In the genomic region with DNA sequence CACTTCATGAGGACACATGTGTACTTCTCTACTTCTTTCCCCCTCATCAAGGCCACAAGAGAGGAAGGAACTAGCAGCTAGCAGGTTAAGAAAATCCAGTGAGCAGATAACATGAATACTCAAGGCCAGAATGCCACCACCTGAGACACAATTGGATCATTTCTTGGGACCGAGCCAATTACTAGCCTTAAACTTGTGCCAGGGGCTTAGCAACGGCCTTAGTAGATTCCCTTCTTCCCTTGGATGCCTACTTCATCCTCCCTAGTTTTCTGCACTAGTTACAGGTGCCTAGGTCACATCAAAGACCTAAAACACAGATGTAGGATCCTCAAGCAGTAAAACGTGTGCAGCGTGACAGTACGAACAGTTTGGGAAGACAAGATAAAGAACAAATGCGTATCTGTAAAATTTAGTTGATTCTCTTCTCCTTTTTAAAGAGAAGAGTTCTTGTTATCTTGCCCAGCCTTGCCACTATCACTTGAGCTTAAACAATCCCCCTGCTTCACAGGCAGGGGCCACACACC, we compare ENCODE assay signal across 24 mouse cellular contexts. TPM values are rescaled to one million over a fixed set of nuclear protein-coding genes. Genes with fewer than 3 reads are reported as not detected.
DNase-seq lines count a peak whose midpoint lies in the region; ATAC-seq and TF ChIP-seq lines count a peak whose summit lies in the region.
"Had no signal": no experiment of that assay in that cellular context is flagged by ENCODE, and none has a peak within 500 bp of the region (broad histone marks: within the 10 kb centered on the region; RNA-seq: fewer than 3 reads in every experiment).

No protein-coding gene starts in this region.

- TF ChIP-seq RAD21 in MEL (IDR thresholded peaks at IDR 0.05; ENCODE audit: low read depth, low read length), result no peak

- H3K9me3 ChIP-seq in MEL (replicated peaks; ENCODE audit: insufficient read depth, low read length), result no peaks in the 10 kb centered on the region
- H3K9me3 ChIP-seq in liver, embryonic 16.5 days (replicated peaks; ENCODE audit: control insufficient read depth, low read length), result no peaks in the 10 kb centered on the region
- H3K9me3 ChIP-seq: embryonic facial prominence, embryonic 10.5 days; forebrain, embryonic 10.5 days; hindbrain, embryonic 12.5 days; limb, embryonic 10.5 days; midbrain, embryonic 13.5 days had no signal

- H3K36me3 ChIP-seq in MEL (ENCODE audit: control insufficient read depth in 1 of 2, insufficient read depth in 2 of 2, low read length in 2 of 2), result peaks cover 0 to 27% of the 10 kb centered on the region in 2 experiments; a peak in 2 of 4 replicates
- H3K36me3 ChIP-seq in liver, embryonic 16.5 days (ENCODE audit: control insufficient read depth, insufficient read depth), result peaks cover 32% of the 10 kb centered on the region
- H3K36me3 ChIP-seq: forebrain, embryonic 10.5 days; hindbrain, embryonic 12.5 days; limb, embryonic 10.5 days; midbrain, embryonic 13.5 days had no signal

- peak overlapping the region; percentile 43; the same call in 1 of the 2 replicates for H3K9ac ChIP-seq in MEL (ENCODE audit: control insufficient read depth, low read depth, low read length, poor library complexity, severe bottlenecking)
- peak overlapping the region; percentile 29; the same call in 1 of the 2 replicates for H3K9ac ChIP-seq in liver, embryonic 16.5 days (ENCODE audit: low read depth, low read length)
- H3K9ac ChIP-seq: forebrain, postnatal 0 days; hindbrain, embryonic 12.5 days; midbrain, embryonic 13.5 days had no signal

- peak; percentile 64 for DNase-seq in heart, adult 11 months
- DNase-seq in heart, adult 8-10 months (ENCODE audit: low spot score), result no peak
- DNase-seq in MEL (ENCODE audit: low read depth, low spot score) (peak; percentile 85), liver (peak; percentile 49)
- DNase-seq in embryo, embryonic 11 days, result no peak
- no peak for DNase-seq in gastrocnemius, postnatal 25 days
- DNase-seq: adrenal gland, postnatal 14 days; cerebellum, adult 11-12 months; forebrain, postnatal 0 days; gastrocnemius, postnatal 36 days; heart, postnatal 10 days; kidney, adult 8-10 months; kidney, postnatal 14 days; thymus, adult 2 months; thymus, postnatal 4 days had no signal

- H3K4me3 ChIP-seq in MEL (ENCODE audit: control insufficient read depth in 1 of 2, insufficient read depth in 1 of 2, low read depth in 2 of 2, low read length in 2 of 2), result no peak overlapping the region; a peak in 1 of 4 replicates
- H3K4me3 ChIP-seq in liver, embryonic 16.5 days (ENCODE audit: low read depth, low read length), result no peak overlapping the region
- H3K4me3 ChIP-seq: embryonic facial prominence, embryonic 10.5 days; forebrain, embryonic 10.5 days; hindbrain, embryonic 12.5 days; limb, embryonic 10.5 days; midbrain, embryonic 13.5 days had no signal

- peak; percentile 71 to 73 for TF ChIP-seq EP300 in MEL (IDR thresholded peaks at IDR 0.05; ENCODE audit: low read depth in 1 of 2, low read length in 2 of 2)

- TF ChIP-seq POLR2A in MEL (IDR thresholded peaks at IDR 0.05; ENCODE audit: control insufficient read depth in 1 of 2, insufficient read depth in 1 of 2, low read depth in 1 of 2, low read length in 2 of 2, poor library complexity in 1 of 2), result no peak

- no peaks in the 10 kb centered on the region for H3K27me3 ChIP-seq in MEL (ENCODE audit: control insufficient read depth in 1 of 2, insufficient read depth in 2 of 2, low read length in 2 of 2)
- H3K27me3 ChIP-seq in liver, embryonic 16.5 days (ENCODE audit: control insufficient read depth, insufficient read depth, low read depth, low read length), result no peaks in the 10 kb centered on the region
- H3K27me3 ChIP-seq: hindbrain, embryonic 12.5 days; midbrain, embryonic 13.5 days had no signal

- peaks cover 9 to 25% of the 10 kb centered on the region in 2 experiments; a peak in 3 of 4 replicates for H3K4me1 ChIP-seq in MEL (ENCODE audit: control insufficient read depth in 1 of 2, insufficient read depth in 2 of 2, low read length in 2 of 2)
- peaks cover 45% of the 10 kb centered on the region for H3K4me1 ChIP-seq in liver, embryonic 16.5 days (ENCODE audit: control insufficient read depth, low read depth, low read length)
- H3K4me1 ChIP-seq: embryonic facial prominence, embryonic 10.5 days; forebrain, embryonic 10.5 days; hindbrain, embryonic 12.5 days; midbrain, embryonic 13.5 days had no signal

- TF ChIP-seq CTCF in MEL (IDR thresholded peaks at IDR 0.05 in 2 of 3, conservative IDR thresholded peaks at IDR 0.05 in 1 of 3; ENCODE audit: control insufficient read depth in 1 of 3, insufficient read depth in 1 of 3, low read depth in 2 of 3, low read length in 3 of 3, poor library complexity in 1 of 3, severe bottlenecking in 1 of 3), result no peak

- peak; percentile 5 for ATAC-seq in liver, embryonic 16.5 days (ENCODE audit: low read depth)
- no peak for ATAC-seq in erythroid progenitor cell, adult 5-6 weeks (replicated peaks; ENCODE audit: low FRiP score, poor library complexity, severe bottlenecking)
- ATAC-seq: forebrain, postnatal 0 days; lung, postnatal 0 days; midbrain, embryonic 13.5 days had no signal

- H3K27ac ChIP-seq in MEL (ENCODE audit: control insufficient read depth, low read depth, low read length), result peak overlapping the region; percentile 99
- peak overlapping the region; percentile 62 for H3K27ac ChIP-seq in liver, embryonic 16.5 days (ENCODE audit: low read length)
- H3K27ac ChIP-seq: embryonic facial prominence, embryonic 10.5 days; forebrain, embryonic 10.5 days; hindbrain, embryonic 12.5 days; limb, embryonic 10.5 days; midbrain, embryonic 13.5 days had no signal

- WGBS in liver, embryonic 16.5 days (ENCODE audit: insufficient replicate concordance), result 22% methylated on average over 6 of the region's 6 CpGs

- peak overlapping the region; percentile 15; the same call in 1 of the 2 replicates for H3K4me2 ChIP-seq in liver, embryonic 16.5 days (ENCODE audit: low read depth, low read length)
- H3K4me2 ChIP-seq: heart, embryonic 11.5 days; hindbrain, embryonic 12.5 days; midbrain, embryonic 13.5 days had no signal

- no peaks in the 10 kb centered on the region for H3K79me2 ChIP-seq in MEL (ENCODE audit: control insufficient read depth, insufficient read depth, low read length, poor library complexity)

TF ChIP-seq in MEL, 35 proteins besides CTCF, POLR2A, EP300 and RAD21 (continues in another document):
- TF ChIP-seq MYC (IDR thresholded peaks at IDR 0.05; ENCODE audit: low read depth, low read length) (0 out of 2 replicates have a peak, but pooled peaks have one; percentile 33), POLR2AphosphoS5 (IDR thresholded peaks at IDR 0.05; ENCODE audit: borderline replicate concordance, low read depth, low read length) (no peak), ZMIZ1 (IDR thresholded peaks at IDR 0.05; ENCODE audit: low read depth, low read length) (no peak), ELF1 (IDR thresholded peaks at IDR 0.05; ENCODE audit: low read depth, low read length) (no peak), ZC3H11A (IDR thresholded peaks at IDR 0.05; ENCODE audit: low read depth, low read length) (no peak), NRF1 (IDR thresholded peaks at IDR 0.05; ENCODE audit: insufficient read depth, low read depth, low read length, poor library complexity, severe bottlenecking) (no peak), ZKSCAN1 (IDR thresholded peaks at IDR 0.05; ENCODE audit: low read depth, low read length) (no peak), ZNF384 (IDR thresholded peaks at IDR 0.05; ENCODE audit: low read depth, low read length) (0 out of 2 replicates have a peak, but pooled peaks have one; percentile 5), TCF12 (IDR thresholded peaks at IDR 0.05; ENCODE audit: low read depth, low read length) (peak; percentile 77), MEF2A (IDR thresholded peaks at IDR 0.05; ENCODE audit: extremely low read depth, insufficient replicate concordance, low read depth, low read length, poor library complexity, severe bottlenecking) (no peak), UBTF (IDR thresholded peaks at IDR 0.05; ENCODE audit: borderline replicate concordance, insufficient read depth, low read depth, low read length) (no peak), GABPA (IDR thresholded peaks at IDR 0.05; ENCODE audit: low read depth, low read length) (no peak), TAL1 (IDR thresholded peaks at IDR 0.05; ENCODE audit: low read length) (peak; percentile 77), NELFE (IDR thresholded peaks at IDR 0.05; ENCODE audit: low read depth, low read length) (no peak), TBP (IDR thresholded peaks at IDR 0.05; ENCODE audit: low read depth, low read length) (no peak), RCOR1 (IDR thresholded peaks at IDR 0.05; ENCODE audit: low read depth, low read length) (peak; percentile 61), CHD2 (IDR thresholded peaks at IDR 0.05; ENCODE audit: low read length) (no peak), MAX (IDR thresholded peaks at IDR 0.05; ENCODE audit: low read length) (peak; percentile 47; the same call in 1 of the 2 replicates), E2F4 (IDR thresholded peaks at IDR 0.05; ENCODE audit: borderline replicate concordance, low read depth, low read length) (no peak), JUND (IDR thresholded peaks at IDR 0.05; ENCODE audit: low read depth, low read length) (no peak), GATA1 (IDR thresholded peaks at IDR 0.05; ENCODE audit: low read depth, low read length) (peak; percentile 83), USF2 (IDR thresholded peaks at IDR 0.05; ENCODE audit: borderline replicate concordance in 1 of 2, insufficient read depth in 1 of 2, low read depth in 1 of 2, low read length in 2 of 2) (no peak), MAZ (IDR thresholded peaks at IDR 0.05; ENCODE audit: low read depth, low read length) (no peak), SIN3A (IDR thresholded peaks at IDR 0.05; ENCODE audit: low read length) (peak; percentile 65), MXI1 (IDR thresholded peaks at IDR 0.05; ENCODE audit: low read depth, low read length) (peak; percentile 65), ETS1 (IDR thresholded peaks at IDR 0.05; ENCODE audit: low read depth, low read length) (peak; percentile 81), USF1 (IDR thresholded peaks at IDR 0.05; ENCODE audit: low read depth, low read length) (peak; percentile 46; the same call in 1 of the 2 replicates)

RNA-seq across cellular contexts. Expression of a gene that starts 44.7 kb away (rescaled TPM):
- 10 to 100 TPM in 3 of 4 experiments, 1 to 10 TPM in 1; 9.7 to 16.0 (median 11.8) TPM for total RNA-seq in heart, adult 8-10 months (2022)
- total RNA-seq in MEL (2012; rRNA removed), result 0.13 TPM in 1 of 2 replicates, not detected in the other
- polyA plus RNA-seq in MEL (2012; ENCODE audit: insufficient read depth in 1 of 2, insufficient read length in 2 of 2, low read depth in 1 of 2, low replicate concordance in 2 of 2, missing spikeins in 1 of 2), result under 1 TPM in 1 of 2 experiments, not detected in 1; 0.22 TPM
- 18.9 and 21.0 TPM in 2 replicates for polyA plus RNA-seq in liver, embryonic 16.5 days (2015; fragmentation: Nextera tagmentation; extraction: Ambion mirVana)
- total RNA-seq in erythroid progenitor cell, adult 5-6 weeks (2015; ENCODE audit: low replicate concordance), result 132 TPM in 2 replicates
- 137 and 158 TPM in 2 replicates for total RNA-seq in erythroid progenitor cell, adult 5-6 weeks (2017; ENCODE audit: low replicate concordance)
- total RNA-seq in gastrocnemius, postnatal 25 days (2021), result under 1 TPM; 0.51 to 0.99 TPM

Comparison
In these comparisons a context has a peak if more than half of its experiments do, and no peak if none do; other contexts are left out.
1. DNase-seq: peak in heart, adult 11 months (single experiment), MEL (single experiment) and liver (single experiment); none in heart, adult 8-10 months (single experiment), embryo, embryonic 11 days (single experiment) and gastrocnemius, postnatal 25 days (single experiment).
2. RNA of a gene that starts 44.7 kb away (total RNA-seq): 132 to 158 TPM in erythroid progenitor cell, adult 5-6 weeks; 9.7 to 16.0 TPM in heart, adult 8-10 months, 0.51 to 0.99 TPM in gastrocnemius, postnatal 25 days and 0.13 TPM in MEL; every median in the first group is over 4 times any median in the second.